Mouse (Mus musculus) midbrain, embryonic 11.5 days (tissue): ENCODE data around the gene Oaz2. TPM values are rescaled to one million over a fixed set of nuclear protein-coding genes. Genes with fewer than 3 reads are reported as not detected.

Source experiments
- ATAC-seq: fragments of 200-750 bp; cut with Nextera tagmentation; 2 replicates; pipeline ENCODE4 v1.8.0; 2017; ENCODE audit warnings: moderate TSS enrichment, moderate library complexity; ENCODE audit not compliant: low FRiP score
- DNase-seq: peaks from one replicate; pipeline ENCODE4 v3.0.0; 2015; ENCODE audit warnings: low spot score; ENCODE audit errors: missing footprints
- H3K27ac ChIP-seq: fragments of 300-500 bp; sonication (generic); 2 replicates; pipeline ENCODE4 v1.5.1; 2014; ENCODE audit warnings: low read depth, low read length
- H3K27me3 ChIP-seq: fragments of 300-500 bp; sonication (generic); 2 replicates; pipeline ENCODE4 v1.6.1; 2014; ENCODE audit warnings: mild to moderate bottlenecking, low read length, moderate library complexity, mixed read lengths; ENCODE audit not compliant: control insufficient read depth, insufficient read depth
- H3K36me3 ChIP-seq: fragments of 300-500 bp; sonication (generic); 2 replicates; pipeline ENCODE4 v1.6.1; 2014; ENCODE audit warnings: mild to moderate bottlenecking, low read length, moderate library complexity, mixed read lengths; ENCODE audit not compliant: control insufficient read depth, insufficient read depth
- H3K4me1 ChIP-seq: fragments of 300-500 bp; sonication (generic); 2 replicates; pipeline ENCODE4 v1.6.1; 2014; ENCODE audit warnings: low read length; ENCODE audit not compliant: control insufficient read depth, insufficient read depth
- H3K4me2 ChIP-seq: fragments of 300-500 bp; sonication (generic); 2 replicates; pipeline ENCODE4 v1.6.1; 2014; ENCODE audit warnings: mild to moderate bottlenecking, moderate library complexity
- H3K4me3 ChIP-seq: fragments of 300-500 bp; sonication (generic); 2 replicates; pipeline ENCODE4 v1.5.1; 2014; ENCODE audit warnings: low read depth, low read length
- H3K9ac ChIP-seq: fragments of 300-500 bp; sonication (generic); 2 replicates; pipeline ENCODE4 v1.6.1; 2014; ENCODE audit warnings: low read length
- H3K9me3 ChIP-seq: fragments of 300-500 bp; sonication (generic); 2 replicates; pipeline ENCODE4 v1.6.1; 2016; ENCODE audit warnings: low read length; ENCODE audit not compliant: control insufficient read depth
- whole genome bisulfite sequencing: fragments of 180-500 bp; shearing (Covaris S2); extraction: QIAGEN DNeasy Blood & Tissue Kit; methylation state at CpG from one replicate; pipeline ENCODE4 v1.1.7; 2014; 5-methylcytosine and 5-hydroxymethylcytosine counted together
- polyA plus RNA-seq: library from polyadenylated mRNA; unstranded; fragments of >200 nt; fragmentation: Nextera tagmentation; extraction: Ambion mirVana; gene quantifications from 2 replicates; pipeline ENCODE4 v1.2.1, GENCODE M21; 2014

Gene Oaz2
- polyA plus RNA-seq, 1 experiment from 2014 or later, result 215 TPM

DNA sequence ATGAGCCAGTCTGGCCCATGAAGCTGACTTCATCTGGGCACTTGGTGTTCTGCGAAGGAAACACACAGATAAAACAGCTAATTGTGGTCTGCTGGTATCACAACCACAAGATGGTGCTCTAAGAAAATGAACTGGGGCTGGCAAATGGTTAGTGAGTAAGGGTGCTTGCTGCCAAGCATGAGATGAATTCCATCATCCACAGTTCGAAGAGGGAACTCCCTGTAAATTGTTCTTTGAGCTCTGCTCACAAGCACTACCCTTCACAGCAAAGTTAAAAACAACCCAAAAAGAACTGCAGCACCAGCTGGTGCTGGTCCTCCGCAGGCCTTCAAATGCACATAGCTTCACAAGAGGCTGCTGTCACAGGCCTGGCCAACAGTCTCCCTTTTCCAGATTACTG is 27.8 kb downstream of the Oaz2 start:
- Histone ChIP-seq H3K4me1 (peaks cover 19% of the 10 kb centered on the region), H3K36me3 (peaks cover 12% of the 10 kb centered on the region; the same call in 1 of the 2 replicates), H3K9me3 (no peaks in the 10 kb centered on the region), H3K4me2 (no peak overlapping the region), H3K27ac (no peak overlapping the region), H3K9ac (no peak overlapping the region), H3K27me3 (no peaks in the 10 kb centered on the region), H3K4me3 (no peak overlapping the region)
- ATAC-seq (no peak), DNase-seq (no peak)
- WGBS, result 83% methylated on average over 3 of the region's 3 CpGs

DNA sequence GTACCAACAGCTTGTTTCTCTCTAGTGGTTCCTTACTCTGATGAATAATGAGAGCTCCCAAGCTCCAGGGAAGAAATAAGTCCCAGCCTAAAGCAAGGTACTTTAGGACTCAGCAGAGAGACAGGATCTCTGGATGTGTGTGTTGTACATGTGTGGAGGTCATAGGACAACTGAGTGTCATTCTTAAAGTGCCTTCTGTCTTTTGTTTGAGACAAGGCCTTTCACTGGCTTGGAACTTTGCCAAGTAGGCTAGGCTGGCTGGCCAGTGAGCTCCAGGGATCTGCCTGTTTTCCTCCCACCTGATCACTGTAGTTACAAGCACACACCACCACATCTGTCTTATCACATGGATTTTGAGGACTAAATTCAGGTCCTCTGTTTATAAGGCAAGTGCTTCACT is 28.5 kb downstream of the Oaz2 start:
- Histone ChIP-seq H3K9ac (no peak overlapping the region), H3K27ac (no peak overlapping the region), H3K4me3 (no peak overlapping the region), H3K36me3 (peaks cover 14% of the 10 kb centered on the region), H3K9me3 (no peaks in the 10 kb centered on the region), H3K4me2 (no peak overlapping the region), H3K27me3 (no peaks in the 10 kb centered on the region), H3K4me1 (peaks cover 19% of the 10 kb centered on the region)
- DNase-seq, result no peak
- ATAC-seq, result no peak

DNA sequence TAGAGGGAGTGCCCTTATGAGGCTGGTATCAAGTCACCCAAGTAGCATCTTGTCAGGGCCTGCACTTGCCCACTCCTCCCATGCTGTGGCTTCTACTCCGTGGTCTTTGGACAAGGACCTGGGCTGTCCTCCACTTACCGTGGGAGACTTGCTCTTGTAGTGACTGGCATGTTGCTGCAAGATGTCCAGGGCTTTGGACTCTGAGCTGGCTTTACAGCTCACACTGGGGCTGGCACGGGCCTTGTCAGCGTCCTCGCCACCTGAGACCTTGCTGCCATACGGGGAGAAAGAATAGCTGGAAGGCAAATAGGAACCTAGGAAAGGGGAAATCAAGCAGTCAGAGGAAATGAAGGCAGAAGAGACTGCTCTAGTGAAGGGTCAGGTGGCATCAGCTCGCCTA is 29.6 kb downstream of the Oaz2 start:
- WGBS, result 88% methylated on average over 7 of the region's 7 CpGs
- H3K9ac ChIP-seq, result no peak overlapping the region
- ATAC-seq (no peak), DNase-seq (no peak)
- no peaks in the 10 kb centered on the region for H3K27me3 ChIP-seq
- H3K4me3 ChIP-seq, result no peak overlapping the region
- peaks cover 14% of the 10 kb centered on the region for H3K4me1 ChIP-seq
- no peaks in the 10 kb centered on the region for H3K9me3 ChIP-seq
- H3K27ac ChIP-seq, result no peak overlapping the region
- no peak overlapping the region for H3K4me2 ChIP-seq
- peaks cover 15% of the 10 kb centered on the region for H3K36me3 ChIP-seq

DNA sequence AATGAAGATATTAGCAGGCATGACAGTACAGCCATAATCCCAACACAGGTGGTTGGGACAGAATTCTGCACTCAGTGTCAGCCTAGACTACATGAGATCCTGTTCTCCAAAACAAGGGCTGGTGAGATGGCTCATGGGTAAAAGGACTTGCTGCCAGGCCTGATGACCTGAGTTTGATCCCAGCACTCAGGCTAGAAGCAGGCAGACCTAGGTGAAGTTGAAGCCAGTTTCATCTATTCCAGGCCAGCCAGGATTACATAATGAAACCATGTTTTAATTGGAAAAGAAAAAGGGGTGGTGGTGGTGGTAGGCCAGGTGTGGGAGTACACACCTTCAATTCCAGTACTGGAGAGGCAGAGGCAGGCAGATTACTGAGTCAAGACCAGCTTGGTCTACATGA is 30.2 kb downstream of the Oaz2 start:
- H3K9me3 ChIP-seq, result no peaks in the 10 kb centered on the region
- no peaks in the 10 kb centered on the region for H3K27me3 ChIP-seq
- peaks cover 17% of the 10 kb centered on the region for H3K36me3 ChIP-seq
- no peak overlapping the region for H3K9ac ChIP-seq
- ATAC-seq (no peak), DNase-seq (no peak)
- H3K4me1 ChIP-seq, result peaks cover 8% of the 10 kb centered on the region
- no peak overlapping the region for H3K4me2 ChIP-seq
- no peak overlapping the region for H3K27ac ChIP-seq
- no peak overlapping the region for H3K4me3 ChIP-seq

DNA sequence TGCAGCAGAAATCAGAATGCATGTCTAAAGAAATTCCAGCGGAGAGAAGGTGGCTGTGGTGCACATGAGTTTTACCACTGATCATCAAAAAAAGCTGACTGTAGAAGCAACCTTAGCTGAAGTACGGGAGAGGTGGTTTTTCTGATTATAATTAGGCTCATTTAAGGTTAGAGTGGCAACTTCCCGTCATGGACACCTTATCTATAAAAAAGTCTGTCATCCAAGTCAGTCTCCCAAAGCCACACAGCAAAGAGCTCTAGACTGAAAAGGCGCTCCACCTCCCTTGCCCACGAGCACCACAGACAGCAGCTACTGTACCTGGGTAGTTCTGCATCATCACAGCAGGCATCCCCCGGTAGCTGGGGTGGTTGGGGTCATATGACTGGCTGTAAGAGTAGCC is 32.7 kb downstream of the Oaz2 start:
- Histone ChIP-seq H3K27ac (no peak overlapping the region), H3K27me3 (no peaks in the 10 kb centered on the region), H3K36me3 (peaks cover 24% of the 10 kb centered on the region), H3K4me2 (no peak overlapping the region), H3K4me3 (no peak overlapping the region), H3K9ac (no peak overlapping the region), H3K9me3 (no peaks in the 10 kb centered on the region), H3K4me1 (no peaks in the 10 kb centered on the region)
- 93% methylated on average over 6 of the region's 6 CpGs for WGBS
- ATAC-seq (no peak), DNase-seq (no peak)

DNA sequence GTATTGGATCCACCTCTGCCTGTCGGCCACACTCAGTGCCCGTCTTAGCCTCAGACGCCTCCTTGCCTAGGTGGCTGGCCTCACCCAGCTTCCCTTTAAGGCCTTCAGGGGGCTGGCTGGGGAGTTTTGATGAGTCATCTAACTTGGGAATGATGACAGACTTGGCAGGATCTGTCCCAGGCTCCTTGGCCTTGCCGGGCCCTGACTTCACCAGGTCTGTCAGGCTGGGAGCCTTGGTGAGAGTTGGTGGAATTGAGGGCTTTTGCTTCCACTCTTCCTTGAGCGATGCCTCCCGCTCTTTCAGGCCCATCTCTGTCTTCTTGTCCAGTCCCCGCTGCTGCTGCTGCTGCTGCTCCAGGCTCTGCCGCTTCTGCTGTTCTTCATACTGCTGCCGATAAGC is 34.5 kb downstream of the Oaz2 start:
- ATAC-seq (no peak), DNase-seq (no peak)
- no peaks in the 10 kb centered on the region for H3K4me1 ChIP-seq
- H3K27ac ChIP-seq, result no peak overlapping the region
- WGBS, result 92% methylated on average over 9 of the region's 9 CpGs
- no peaks in the 10 kb centered on the region for H3K9me3 ChIP-seq
- no peak overlapping the region for H3K4me3 ChIP-seq
- H3K27me3 ChIP-seq, result no peaks in the 10 kb centered on the region
- no peak overlapping the region for H3K9ac ChIP-seq
- peaks cover 17% of the 10 kb centered on the region for H3K36me3 ChIP-seq
- H3K4me2 ChIP-seq, result no peak overlapping the region

DNA sequence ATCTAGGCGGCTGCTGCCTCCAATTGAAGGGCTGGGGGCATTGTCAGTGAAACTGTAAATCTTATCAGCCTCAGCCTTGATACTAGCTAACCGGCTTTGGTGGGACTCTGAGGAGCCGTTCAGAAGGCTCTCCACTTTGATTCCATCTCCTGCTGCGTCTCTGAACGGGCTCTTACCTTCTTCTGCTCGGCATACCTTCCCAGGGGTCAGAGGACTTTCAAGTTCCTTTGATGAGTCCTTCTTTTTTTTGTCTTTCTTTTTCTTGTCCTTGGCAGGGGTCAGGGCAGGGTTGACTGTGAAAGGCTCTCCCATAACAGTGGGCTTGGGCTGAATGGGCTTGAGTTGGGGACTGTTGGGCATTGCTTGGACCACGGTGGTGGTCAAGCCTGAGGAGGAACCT is 35.4 kb downstream of the Oaz2 start:
- Histone ChIP-seq H3K4me3 (no peak overlapping the region), H3K4me2 (no peak overlapping the region), H3K36me3 (peaks cover 15% of the 10 kb centered on the region), H3K27me3 (no peaks in the 10 kb centered on the region), H3K27ac (no peak overlapping the region), H3K9me3 (no peaks in the 10 kb centered on the region), H3K4me1 (no peaks in the 10 kb centered on the region), H3K9ac (no peak overlapping the region)
- DNase-seq, result no peak
- 91% methylated on average over 7 of the region's 7 CpGs for WGBS
- ATAC-seq, result no peak

DNA sequence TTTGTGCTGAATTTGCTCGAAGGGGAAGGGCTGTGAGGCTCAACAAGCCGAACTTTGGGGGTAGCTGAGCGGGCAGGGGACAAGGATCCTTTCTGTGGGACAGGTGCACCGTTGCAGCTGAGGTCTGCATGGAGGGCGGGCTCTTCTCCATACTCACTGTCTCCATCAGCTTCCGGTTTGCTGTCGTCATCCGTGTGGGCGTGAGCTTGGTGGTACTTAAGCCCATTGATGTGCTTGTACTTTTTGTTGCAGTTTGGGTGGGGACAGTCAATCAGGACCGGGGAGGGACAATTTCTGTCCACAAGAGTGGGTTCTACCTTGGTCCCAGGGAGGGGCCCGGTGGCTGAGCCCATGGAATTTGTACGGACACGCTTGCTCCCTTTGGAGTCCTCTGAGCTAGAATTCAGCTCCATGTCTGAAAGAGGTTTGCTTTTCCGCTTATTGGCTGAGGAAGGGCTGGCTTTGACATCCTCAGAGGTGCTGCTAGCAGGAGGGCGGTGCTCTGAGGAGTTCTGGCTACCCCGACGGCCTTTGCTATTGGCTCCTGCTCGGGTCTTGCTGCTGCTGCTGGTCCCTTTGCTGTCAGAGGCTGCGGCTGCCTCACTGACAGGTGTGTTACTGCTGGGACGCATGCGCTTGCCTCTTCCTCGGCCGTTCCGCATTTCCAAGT is 36.3 kb downstream of the Oaz2 start:
- Histone ChIP-seq H3K4me2 (no peak overlapping the region), H3K9ac (no peak overlapping the region), H3K27ac (no peak overlapping the region), H3K4me1 (no peaks in the 10 kb centered on the region), H3K4me3 (no peak overlapping the region), H3K9me3 (no peaks in the 10 kb centered on the region), H3K27me3 (no peaks in the 10 kb centered on the region), H3K36me3 (peaks cover 15% of the 10 kb centered on the region)
- WGBS, result 93% methylated on average over 24 of the region's 24 CpGs
- ATAC-seq, result no peak
- DNase-seq, result no peak

DNA sequence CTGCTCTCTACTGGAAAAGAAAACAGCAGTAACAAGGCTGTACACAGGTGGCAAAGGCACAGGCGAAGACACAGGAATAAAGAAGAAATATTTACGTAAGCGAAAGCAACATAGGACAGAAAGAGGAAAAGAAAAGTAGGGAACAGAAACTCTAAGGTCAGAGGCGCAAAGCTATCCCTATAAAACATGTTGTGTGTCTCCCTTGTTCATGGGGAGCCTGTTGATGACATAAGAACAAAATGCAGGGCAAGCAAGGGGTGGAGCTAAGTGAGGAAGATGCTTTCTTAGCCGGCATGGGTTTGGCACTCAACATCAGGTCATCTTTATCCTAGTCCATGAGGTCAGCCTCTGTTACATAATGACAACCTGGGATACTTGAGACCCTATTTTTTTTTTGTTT is 50.4 kb downstream of the Oaz2 start:
- Histone ChIP-seq H3K36me3 (no peaks in the 10 kb centered on the region), H3K4me2 (no peak overlapping the region), H3K9ac (no peak overlapping the region), H3K27me3 (no peaks in the 10 kb centered on the region), H3K4me1 (0 out of 2 replicates have a peak, but pooled peaks cover 2% of the 10 kb centered on the region), H3K9me3 (no peaks in the 10 kb centered on the region), H3K27ac (no peak overlapping the region), H3K4me3 (no peak overlapping the region)
- 92% methylated on average over 5 of the region's 5 CpGs for WGBS
- DNase-seq (no peak), ATAC-seq (no peak)
